Mouse (Mus musculus) lung, postnatal 36 days (tissue): ENCODE results near the gene Fkbp10.

ENCODE experiments used
- DNase-seq: peaks from one replicate; pipeline ENCODE4 v3.0.0; 2022; ENCODE audit warnings: mixed read lengths

Gene Fkbp10

GRCm38 (mm10) chr11:100414914-100415822 lies at the start of gene Fkbp10:
Fkbp10 (plus strand) TSS chr11:100415697.
- DNase-seq: peak; percentile 55

- DNase-seq: no peak
These were observed 46.4 kb upstream of the Fkbp10 start for GRCm38 (mm10) chr11:100369145-100369544.

DNA sequence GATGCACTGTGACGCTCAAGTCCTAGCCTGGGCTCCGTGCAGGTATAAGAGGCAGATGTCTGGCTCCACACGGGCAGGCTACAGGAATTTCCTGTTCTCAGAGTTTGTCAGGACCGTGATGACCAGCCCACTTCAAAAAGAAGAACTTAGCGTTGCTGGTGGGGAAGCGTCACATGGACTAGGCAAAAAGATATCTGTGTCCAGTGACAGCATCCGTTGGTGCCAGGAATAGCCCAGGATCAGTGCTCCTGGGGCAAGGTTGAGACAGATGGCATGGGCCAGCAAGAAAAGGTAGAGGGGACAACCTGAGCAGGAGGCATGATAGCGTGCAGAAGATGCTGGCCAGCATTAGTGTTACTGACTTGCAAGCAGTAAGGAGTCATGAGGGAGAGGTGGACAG lies 45.7 kb upstream of the Fkbp10 start:
- no peak for DNase-seq

GRCm38 (mm10) chr11:100371981-100372558 lies 43.4 kb upstream of the Fkbp10 start:
- DNase-seq: no peak

- DNase-seq: no peak
These were observed 40.4 kb upstream of the Fkbp10 start for GRCm38 (mm10) chr11:100375127-100375526.

- no peak for DNase-seq
These were observed 39.5 kb upstream of the Fkbp10 start for GRCm38 (mm10) chr11:100376005-100376404.

- no peak for DNase-seq
These were observed 38.6 kb upstream of the Fkbp10 start for GRCm38 (mm10) chr11:100376746-100377389.

DNA sequence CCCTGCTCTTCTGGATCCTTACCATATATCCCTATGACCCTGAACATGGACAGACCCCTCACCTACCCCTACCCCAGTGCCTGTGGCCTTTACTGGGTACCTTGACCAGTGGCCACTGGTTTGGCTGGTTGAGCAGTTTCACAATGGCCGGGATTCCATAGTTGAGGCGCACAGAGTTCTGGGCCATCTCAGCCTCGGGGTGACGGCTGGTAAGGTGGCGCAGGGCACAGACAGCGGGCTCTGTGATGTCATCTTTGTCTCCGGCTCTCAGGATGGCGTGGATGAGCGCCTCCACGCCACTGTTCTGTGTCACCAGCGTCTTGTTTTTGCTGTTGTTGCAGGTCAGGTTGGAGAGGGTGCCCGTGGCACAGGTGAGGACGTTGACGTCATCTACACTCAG lies 37.5 kb upstream of the Fkbp10 start:
- no peak for DNase-seq

GRCm38 (mm10) chr11:100378446-100378845 lies 37.1 kb upstream of the Fkbp10 start:
- no peak for DNase-seq

- DNase-seq: no peak
These were observed 36.2 kb upstream of the Fkbp10 start for GRCm38 (mm10) chr11:100379311-100379710.

DNA sequence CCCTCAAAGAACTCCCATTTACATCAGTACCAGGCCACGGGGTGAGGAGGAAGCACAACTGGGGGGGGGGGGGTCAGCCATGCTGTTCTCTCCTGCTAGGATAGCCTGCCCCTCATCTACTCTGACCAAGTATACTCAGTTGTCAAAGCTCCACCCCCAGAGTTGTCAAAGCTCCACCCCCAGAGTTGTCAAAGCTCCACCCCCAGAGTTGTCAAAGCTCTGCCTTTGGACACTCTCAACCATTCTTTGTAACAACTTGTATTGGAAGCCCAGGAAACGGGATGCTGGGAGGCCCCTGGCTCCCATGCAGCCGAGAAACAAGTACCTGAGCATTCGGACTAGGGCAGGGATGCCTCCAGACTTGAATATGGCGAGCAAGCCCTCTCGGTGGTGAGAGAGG lies 32.8 kb upstream of the Fkbp10 start:
- DNase-seq: no peak

DNA sequence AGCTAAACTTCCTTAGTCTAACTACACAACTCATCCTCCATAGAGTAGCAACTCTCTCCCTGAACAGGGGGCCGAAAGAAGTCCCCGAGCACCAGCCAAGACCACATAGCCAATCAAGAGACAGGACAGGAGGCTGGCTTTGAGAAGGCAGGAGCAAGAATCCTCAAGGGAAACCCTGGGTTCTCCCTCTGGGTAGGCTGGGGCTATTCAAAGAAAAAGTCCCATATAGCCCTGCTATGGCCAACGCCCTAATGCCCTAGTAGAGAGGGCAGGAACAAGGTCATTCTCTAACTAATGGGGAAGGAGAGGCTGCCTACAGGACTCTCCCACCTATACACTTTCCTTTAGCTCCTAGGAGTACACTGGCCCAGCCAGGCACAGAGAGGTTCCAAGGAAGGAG lies 30.5 kb upstream of the Fkbp10 start:
- no peak for DNase-seq

DNA sequence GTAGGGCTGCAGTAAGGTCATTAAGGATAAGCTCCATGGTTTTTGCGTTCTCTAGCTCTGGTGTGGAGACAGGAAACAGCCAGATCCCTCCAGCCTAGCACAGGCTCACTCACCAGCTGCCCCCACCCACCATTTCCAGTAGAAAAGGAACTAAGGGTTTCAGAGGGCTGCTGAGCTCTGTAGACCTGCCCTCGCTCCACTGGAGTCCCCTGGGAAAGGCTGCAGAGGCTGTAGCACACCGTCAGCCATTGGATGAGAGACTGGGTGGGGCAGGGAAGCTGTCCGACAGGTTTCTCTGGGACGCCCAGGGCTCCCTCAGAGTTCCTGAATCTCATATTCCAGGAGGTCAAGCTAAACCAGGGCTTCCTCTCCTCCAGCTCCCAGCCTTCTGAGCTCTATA lies 28.9 kb upstream of the Fkbp10 start:
- DNase-seq: peak; percentile 81

GRCm38 (mm10) chr11:100387111-100387510 lies 28.4 kb upstream of the Fkbp10 start:
- no peak for DNase-seq

GRCm38 (mm10) chr11:100387589-100388375 lies 27.7 kb upstream of the Fkbp10 start:
- peak; percentile 84 for DNase-seq

DNA sequence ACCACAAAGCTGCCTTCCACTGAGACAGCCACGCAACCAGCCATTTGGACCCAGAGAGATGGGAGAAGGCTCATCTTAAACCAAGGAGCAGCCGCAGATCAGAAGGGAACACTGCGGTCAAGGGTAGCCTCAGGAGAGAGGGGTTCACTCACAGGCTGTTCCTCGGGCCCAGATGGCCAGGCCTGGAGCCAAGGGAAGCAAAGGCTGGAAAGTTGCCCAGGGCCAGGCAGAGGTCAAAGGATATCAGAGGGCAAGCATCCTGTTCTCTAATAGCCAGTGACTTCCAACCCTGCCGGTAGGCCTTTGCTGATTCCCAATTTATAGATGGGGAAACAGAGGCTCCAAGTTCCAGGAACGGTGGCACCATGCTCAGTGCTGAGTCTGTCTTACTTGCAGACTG lies 26.9 kb upstream of the Fkbp10 start:
- peak; percentile 89 for DNase-seq

DNA sequence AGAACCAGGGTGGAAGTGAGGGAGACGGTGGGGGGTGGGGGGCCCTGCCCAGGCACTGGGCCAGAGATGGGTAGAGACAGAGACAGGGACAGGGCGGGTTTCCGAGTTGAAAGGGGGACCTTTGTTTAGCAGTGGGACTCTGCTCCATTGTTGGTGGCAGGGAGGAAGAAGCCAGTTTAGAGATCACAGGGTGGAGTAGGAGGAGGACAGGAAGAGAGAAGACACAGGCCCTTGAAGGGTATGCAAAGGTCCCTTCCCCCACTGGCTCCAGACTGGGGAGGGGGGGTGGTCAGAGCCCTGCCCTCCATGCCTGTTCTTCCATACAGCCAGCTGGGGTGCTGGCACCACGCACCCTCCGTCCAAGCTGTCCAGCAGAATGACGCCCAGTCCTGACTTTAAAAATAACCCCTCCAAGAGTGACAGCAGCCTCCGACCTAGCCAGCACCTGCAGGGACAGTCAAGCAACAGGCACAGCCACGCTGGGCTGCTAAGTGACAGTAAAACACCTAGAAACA lies 25.5 kb upstream of the Fkbp10 start:
- DNase-seq: peak; percentile 91

- peak; percentile 93 for DNase-seq
These were observed 24.2 kb upstream of the Fkbp10 start for GRCm38 (mm10) chr11:100391081-100391883.

DNA sequence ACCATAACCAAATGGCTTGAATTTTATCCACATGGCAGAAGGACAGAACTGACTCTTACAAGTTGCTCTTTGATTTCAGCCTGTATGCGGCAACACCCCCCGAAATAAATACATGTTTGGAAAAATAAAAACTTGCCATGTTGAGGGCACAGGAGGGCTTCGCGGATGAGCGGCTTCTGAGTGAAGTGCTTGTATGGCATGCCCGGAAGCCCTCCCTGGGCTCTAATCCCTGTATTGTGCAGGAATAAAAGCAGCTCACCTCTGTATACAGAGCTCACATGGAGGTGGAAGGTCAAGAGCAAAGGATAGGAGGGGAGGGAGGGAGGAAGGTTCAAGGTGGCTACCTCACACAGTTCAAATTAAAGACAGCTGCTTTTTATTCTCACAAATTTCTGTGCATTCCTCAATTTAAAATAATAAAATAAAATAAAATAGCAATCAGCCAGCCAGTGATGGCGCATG lies 23.6 kb upstream of the Fkbp10 start:
- DNase-seq: no peak

- DNase-seq: no peak
These were observed 22.5 kb upstream of the Fkbp10 start for GRCm38 (mm10) chr11:100392958-100393357.

DNA sequence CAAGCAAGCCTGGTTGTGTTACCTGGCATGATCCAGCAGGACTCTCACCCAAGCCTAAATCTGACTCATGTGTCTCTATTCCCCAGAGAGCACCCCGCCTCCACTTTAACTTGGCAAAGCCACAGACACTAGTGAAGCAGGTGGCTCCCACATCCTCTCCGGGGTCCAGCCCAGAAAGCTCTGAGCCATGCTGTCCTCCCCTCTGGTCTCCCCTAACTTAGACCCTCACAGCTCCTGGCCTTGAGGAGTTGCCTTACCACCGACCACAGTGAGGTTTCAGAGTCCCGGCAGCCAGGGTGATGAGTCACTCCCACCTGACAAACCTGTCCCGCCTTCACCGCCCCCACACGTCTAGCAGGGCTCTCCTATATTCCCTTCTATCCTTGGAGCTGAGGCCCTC lies 21.8 kb upstream of the Fkbp10 start:
- DNase-seq: no peak
